ENCODE assay signal across 13 mouse cellular contexts in genomic region chr2:161042874-161043273, GRCm38 (mm10).
DNase-seq lines count a peak whose midpoint lies in the region; ATAC-seq and TF ChIP-seq lines count a peak whose summit lies in the region.
"Had no signal": no experiment of that assay in that cellular context is flagged by ENCODE, and none has a peak within 500 bp of the region (broad histone marks: within the 10 kb centered on the region; RNA-seq: fewer than 3 reads in every experiment).

No protein-coding gene starts in this region.

- TF ChIP-seq CTCF in kidney, postnatal 0 days (IDR thresholded peaks at IDR 0.05; ENCODE audit: low read depth), result peak; percentile 41
- TF ChIP-seq CTCF in CH12.LX (conservative IDR thresholded peaks at IDR 0.05 in 1 of 2, IDR thresholded peaks at IDR 0.05 in 1 of 2; ENCODE audit: low read depth in 2 of 2, low read length in 2 of 2), result 0 out of 4 replicates have a peak, but pooled peaks have one; percentile 16 to 24
- TF ChIP-seq CTCF in cortical plate, adult 2 months (IDR thresholded peaks at IDR 0.05; ENCODE audit: extremely low read depth, insufficient read depth, low read length), result 0 out of 2 replicates have a peak, but pooled peaks have one; percentile 17

- no peaks in the 10 kb centered on the region for H3K79me2 ChIP-seq in CH12.LX (replicated peaks; ENCODE audit: control insufficient read depth, extremely low read depth, insufficient read depth, poor library complexity, severe bottlenecking)

- 72% methylated on average over 3 of the region's 3 CpGs for WGBS in kidney, postnatal 0 days

- dilution Hi-C loops in CH12.LX (cut with MboI; ENCODE audit: extremely low pct_ligation_motif_present, extremely low pct_unique_long_range_greater_than_20kb, low sequenced_read_pairs), result no loop called here

- TF ChIP-seq POLR2A in CH12.LX (IDR thresholded peaks at IDR 0.05; ENCODE audit: low read depth, low read length), result no peak
- no peak for TF ChIP-seq POLR2A in cortical plate, adult 2 months (IDR thresholded peaks at IDR 0.05; ENCODE audit: extremely low read depth, insufficient read depth, low read length)

- no peaks in the 10 kb centered on the region for H3K27me3 ChIP-seq in kidney, postnatal 0 days (ENCODE audit: insufficient read depth, low read length)
- no peaks in the 10 kb centered on the region for H3K27me3 ChIP-seq in CH12.LX (replicated peaks)

- H3K4me1 ChIP-seq in kidney, postnatal 0 days (replicated peaks; ENCODE audit: insufficient read depth, low read length), result no peaks in the 10 kb centered on the region
- no peaks in the 10 kb centered on the region for H3K4me1 ChIP-seq in CH12.LX (ENCODE audit: control insufficient read depth in 1 of 2, insufficient read depth in 2 of 2)
- H3K4me1 ChIP-seq in cortical plate, adult 2 months (ENCODE audit: control insufficient read depth, insufficient read depth, low read length), result peaks cover 4% of the 10 kb centered on the region

- H3K4me2 ChIP-seq in kidney, postnatal 0 days (ENCODE audit: low read length), result no peak overlapping the region
- no peak overlapping the region for H3K4me2 ChIP-seq in CH12.LX (ENCODE audit: insufficient read depth, low read depth, poor library complexity, severe bottlenecking)
- H3K4me2 ChIP-seq: heart, embryonic 11.5 days had no signal

- H3K27ac ChIP-seq in kidney, postnatal 0 days, result no peak overlapping the region
- H3K27ac ChIP-seq in CH12.LX (ENCODE audit: insufficient read depth, low read depth), result no peak overlapping the region
- no peak overlapping the region for H3K27ac ChIP-seq in cortical plate, adult 2 months (ENCODE audit: insufficient read depth, low read length)
- H3K27ac ChIP-seq: macrophage had no signal

- H3K9ac ChIP-seq in kidney, postnatal 0 days (ENCODE audit: low read depth, low read length), result no peak overlapping the region
- H3K9ac ChIP-seq in CH12.LX (ENCODE audit: insufficient read depth, low read depth), result no peak overlapping the region

- TF ChIP-seq EP300 in CH12.LX (IDR thresholded peaks at IDR 0.05; ENCODE audit: low read length), result no peak

- TF ChIP-seq RAD21 in CH12.LX (IDR thresholded peaks at IDR 0.05; ENCODE audit: low read depth, low read length), result no peak

- ATAC-seq in kidney, postnatal 0 days (replicated peaks; ENCODE audit: low FRiP score, low read depth), result no peak
- ATAC-seq in megakaryocyte, adult 5-6 weeks (ENCODE audit: poor library complexity, severe bottlenecking), result no peak

- in situ Hi-C loops in CH12.LX (cut with MboI; ENCODE audit: low pct_ligation_motif_present, low pct_unique_long_range_greater_than_20kb, low sequenced_read_pairs), result no loop called here

- no peaks in the 10 kb centered on the region for H3K9me3 ChIP-seq in kidney, postnatal 0 days (replicated peaks; ENCODE audit: low read length)
- no peaks in the 10 kb centered on the region for H3K9me3 ChIP-seq in CH12.LX (replicated peaks; ENCODE audit: low read length)

- no peak for DNase-seq in kidney, postnatal 0 days (ENCODE audit: low spot score)
- no peak for DNase-seq in kidney, postnatal 4 days
- DNase-seq in 416B (ENCODE audit: low read depth) (peak; percentile 13), CH12.LX (ENCODE audit: extremely low read depth) (no peak)
- DNase-seq in layer of hippocampus, adult 11-12 months (ENCODE audit: low spot score), result no peak
- DNase-seq: adrenal gland, adult 8-10 months; kidney, adult 9 months; spleen, adult 18-20 months; thymus, postnatal 25 days had no signal

- H3K4me3 ChIP-seq in kidney, postnatal 0 days (replicated peaks; ENCODE audit: low read depth, low read length), result no peak overlapping the region
- no peak overlapping the region for H3K4me3 ChIP-seq in CH12.LX (replicated peaks in 1 of 3; ENCODE audit: low read depth in 2 of 3, low read length in 2 of 3, poor library complexity in 1 of 3)
- H3K4me3 ChIP-seq in cortical plate, adult 2 months (ENCODE audit: insufficient read depth, low read length), result no peak overlapping the region

- peaks cover 28% of the 10 kb centered on the region for H3K36me3 ChIP-seq in kidney, postnatal 0 days (ENCODE audit: insufficient read depth, low read length)
- peaks cover 28 to 61% of the 10 kb centered on the region in 2 experiments for H3K36me3 ChIP-seq in CH12.LX (replicated peaks in 1 of 2; ENCODE audit: control insufficient read depth in 1 of 2, insufficient read depth in 1 of 2, low read length in 1 of 2)

TF ChIP-seq in CH12.LX, 34 proteins besides CTCF, POLR2A, EP300 and RAD21:
- TF ChIP-seq BHLHE40 (IDR thresholded peaks at IDR 0.05; ENCODE audit: low read depth, low read length) (no peak), CHD1 (IDR thresholded peaks at IDR 0.05; ENCODE audit: low read depth, low read length) (no peak), NELFE (IDR thresholded peaks at IDR 0.05; ENCODE audit: low read depth, low read length) (no peak), JUND (conservative IDR thresholded peaks at IDR 0.05; ENCODE audit: low read depth, low read length) (no peak), CHD2 (IDR thresholded peaks at IDR 0.05; ENCODE audit: low read length) (no peak), ZMIZ1 (IDR thresholded peaks at IDR 0.05; ENCODE audit: low read depth, low read length) (no peak), USF1 (IDR thresholded peaks at IDR 0.05; ENCODE audit: low read depth, low read length) (no peak), ZNF384 (IDR thresholded peaks at IDR 0.05; ENCODE audit: low read depth, low read length) (no peak), JUN (IDR thresholded peaks at IDR 0.05; ENCODE audit: insufficient read depth, low read depth, low read length) (no peak), MEF2A (IDR thresholded peaks at IDR 0.05; ENCODE audit: borderline replicate concordance, low read depth, low read length) (no peak), MAZ (IDR thresholded peaks at IDR 0.05; ENCODE audit: low read depth, low read length) (no peak), KAT2A (IDR thresholded peaks at IDR 0.05; ENCODE audit: insufficient replicate concordance, low read length) (no peak)
